Mouse (Mus musculus) liver, adult 2 months (tissue): ENCODE results near the gene Numbl.

Experiments used
- CTCF ChIP-seq: fragments of 200-500 bp; IDR thresholded peaks from 2 replicates; pipeline ENCODE4 v1.5.1; 2011; ENCODE audit warnings: low read depth, low read length, control low read depth
- POLR2A ChIP-seq: fragments of 200-500 bp; IDR thresholded peaks from 2 replicates; pipeline ENCODE4 v1.6.1; 2011; ENCODE audit warnings: low read length, control low read depth; ENCODE audit not compliant: insufficient read depth; ENCODE audit errors: extremely low read depth

- no peak for TF ChIP-seq POLR2A
- peak; percentile 62 for TF ChIP-seq CTCF
Measured at GRCm38 (mm10) chr7:27273739-27274351, 15.6 kb downstream of the Numbl start.
